Mouse (Mus musculus) heart, embryonic 12.5 days (tissue): ENCODE results near the gene Zfpm1. TPM values are rescaled to one million over a fixed set of nuclear protein-coding genes. Genes with fewer than 3 reads are reported as not detected.

ENCODE experiments used
- polyA plus RNA-seq: library from polyadenylated mRNA; unstranded; fragments of >200 nt; fragmentation: Nextera tagmentation; extraction: Ambion mirVana; gene quantifications from 2 replicates; pipeline ENCODE4 v1.2.1, GENCODE M21; 2016

Gene Zfpm1
- polyA plus RNA-seq, 1 experiment from 2014 or later, result 8.0 TPM

Other genes starting within 250 kb of the Zfpm1 start
- not detected in 2 replicates for gene Trhr2, start 78.6 kb downstream of the Zfpm1 start, polyA plus RNA-seq
- gene Zc3h18, start 94.5 kb downstream of the Zfpm1 start, polyA plus RNA-seq, result 41.4 and 43.0 TPM in 2 replicates
- not detected in 2 replicates for gene Il17c, start 139.9 kb downstream of the Zfpm1 start, polyA plus RNA-seq
- 175 and 182 TPM in 2 replicates for gene Cyba, start 150.8 kb downstream of the Zfpm1 start, polyA plus RNA-seq
- gene Mvd, start 161.3 kb downstream of the Zfpm1 start, polyA plus RNA-seq, result 22.8 and 24.1 TPM in 2 replicates
- 2.1 and 2.3 TPM in 2 replicates for gene Snai3, start 178.6 kb downstream of the Zfpm1 start, polyA plus RNA-seq
- 33.7 and 39.7 TPM in 2 replicates for gene Rnf166, start 193.9 kb downstream of the Zfpm1 start, polyA plus RNA-seq
- gene Ctu2, start 194.0 kb downstream of the Zfpm1 start, polyA plus RNA-seq, result 30.0 and 31.1 TPM in 2 replicates